Mouse (Mus musculus) hindbrain, embryonic 14.5 days (tissue): ENCODE measurements around the gene Pramef25. TPM values are rescaled to one million over a fixed set of nuclear protein-coding genes. Genes with fewer than 3 reads are reported as not detected.

Experiments used
- polyA plus RNA-seq: library from polyadenylated mRNA; unstranded; fragments of >200 nt; fragmentation: Nextera tagmentation; extraction: Ambion mirVana; gene quantifications from 2 replicates; pipeline ENCODE4 v1.2.1, GENCODE M21; 2014

Gene Pramef25
- polyA plus RNA-seq, 1 experiment from 2014 or later = not detected

Other genes with a start within 250 kb of the Pramef25 start
- not detected in 2 replicates for gene Gm13089, start 248.3 kb downstream of the Pramef25 start, polyA plus RNA-seq
- gene Gm13078, start 231.6 kb downstream of the Pramef25 start, polyA plus RNA-seq = not detected in 2 replicates
- gene Gm13023, start 161.7 kb downstream of the Pramef25 start, polyA plus RNA-seq = not detected in 2 replicates
- not detected in 2 replicates for gene Gm13084, start 134.9 kb downstream of the Pramef25 start, polyA plus RNA-seq
- gene Gm13103, start 104.5 kb downstream of the Pramef25 start, polyA plus RNA-seq = not detected in 2 replicates
- not detected in 2 replicates for gene Pramef6, start 50.6 kb downstream of the Pramef25 start, polyA plus RNA-seq
- gene Gm13101, start 15.9 kb upstream of the Pramef25 start, polyA plus RNA-seq = not detected in 2 replicates
- not detected in 2 replicates for gene Pramef17, start 43.4 kb upstream of the Pramef25 start, polyA plus RNA-seq
- not detected in 2 replicates for gene Pramel4, start 108.1 kb upstream of the Pramef25 start, polyA plus RNA-seq
- not detected in 2 replicates for gene Gm13102, start 155.5 kb upstream of the Pramef25 start, polyA plus RNA-seq
- gene Oog3, start 211.6 kb upstream of the Pramef25 start, polyA plus RNA-seq = not detected in 2 replicates
- gene Oog2, start 239.7 kb upstream of the Pramef25 start, polyA plus RNA-seq = not detected in 2 replicates